Mouse (Mus musculus) CD4-positive, CD25-positive, alpha-beta regulatory T cell, adult 4 months (primary cell): Measurements from ENCODE around the gene Zfp934. TPM values are rescaled to one million over a fixed set of nuclear protein-coding genes. Genes with fewer than 3 reads are reported as not detected.
A peak's percentile ranks its signal among the peaks of the same experiment; 100 is the strongest.
"Not testable (repeated sequence)": the region's sequence is repeated elsewhere in the genome, so short reads cannot be mapped to it uniquely, and the experiment has no call there.

Experiments
- ATAC-seq: one replicate; pipeline ENCODE4 v1.8.0; 2017
- polyA plus RNA-seq, 2 experiments: library from polyadenylated mRNA; unstranded; fragments of 100-300 nt; shearing (Covaris generic); gene quantifications; one replicate each; pipeline ENCODE4 v1.2.1; 2017

Gene Zfp934
- 10 to 100 TPM; 10.4 to 11.3 TPM for polyA plus RNA-seq

DNA sequence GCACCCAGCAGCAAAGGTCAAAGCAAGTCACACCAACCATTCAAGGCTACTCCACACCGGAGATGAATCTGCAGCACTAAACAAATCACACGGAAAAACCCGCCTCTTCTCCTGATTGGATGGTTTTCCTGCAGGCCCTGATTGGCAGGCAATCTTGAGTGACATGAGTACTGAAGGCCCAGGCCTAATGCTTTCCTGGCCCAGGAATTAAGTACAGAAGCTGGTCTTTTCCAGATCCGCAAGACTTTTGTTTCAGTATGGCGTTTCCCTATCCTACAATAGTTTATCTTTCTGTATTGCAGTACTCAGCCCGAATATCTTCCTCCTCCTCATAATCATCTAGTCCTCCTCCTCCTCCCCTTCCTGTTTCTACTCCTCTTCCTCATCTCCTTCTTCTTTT lies at the start of gene Zfp934:
Gene Zfp934 (minus strand): TSS at position 101 of the 400 bp plus-strand sequence.
- not testable (repeated sequence) for ATAC-seq

DNA sequence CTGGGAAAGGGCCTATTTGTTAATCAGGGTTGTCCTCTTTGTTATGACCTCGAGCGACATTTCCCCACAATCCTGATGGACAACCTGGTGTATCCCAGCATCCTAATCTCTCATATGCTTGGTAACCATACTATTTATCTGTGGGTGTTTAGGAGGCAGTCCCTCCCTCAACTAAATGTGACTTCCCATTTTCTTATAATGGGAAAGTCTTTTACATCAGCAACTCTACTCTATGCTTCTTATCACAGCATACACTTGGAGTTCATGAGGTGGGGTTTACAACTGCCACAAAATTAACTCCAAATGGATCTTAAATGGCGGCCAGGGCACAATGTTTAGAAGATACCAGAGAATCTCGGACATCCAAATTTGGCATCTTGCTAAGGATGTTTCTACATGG lies 46.5 kb upstream of the Zfp934 start:
- not testable (repeated sequence) for ATAC-seq

DNA sequence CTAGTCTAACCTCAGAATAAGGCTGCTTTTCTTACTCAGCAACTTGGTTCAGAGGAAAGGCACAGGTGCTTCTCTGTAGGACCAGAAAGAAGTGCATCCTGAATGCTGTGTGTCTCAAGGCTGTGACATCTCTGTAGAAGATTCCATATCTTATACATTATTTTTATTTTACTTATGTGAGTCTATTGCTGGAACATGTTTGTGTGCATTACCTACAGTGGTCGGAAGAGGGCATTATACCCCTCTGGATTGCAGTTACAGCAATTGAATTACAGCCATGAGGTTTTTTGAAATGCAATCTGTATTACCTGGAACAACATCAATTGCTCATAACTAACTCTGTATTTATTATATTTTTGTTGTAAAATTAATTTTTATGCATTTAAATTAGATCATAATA lies 9.3 kb downstream of the Zfp934 start:
- not testable (repeated sequence) for ATAC-seq

DNA sequence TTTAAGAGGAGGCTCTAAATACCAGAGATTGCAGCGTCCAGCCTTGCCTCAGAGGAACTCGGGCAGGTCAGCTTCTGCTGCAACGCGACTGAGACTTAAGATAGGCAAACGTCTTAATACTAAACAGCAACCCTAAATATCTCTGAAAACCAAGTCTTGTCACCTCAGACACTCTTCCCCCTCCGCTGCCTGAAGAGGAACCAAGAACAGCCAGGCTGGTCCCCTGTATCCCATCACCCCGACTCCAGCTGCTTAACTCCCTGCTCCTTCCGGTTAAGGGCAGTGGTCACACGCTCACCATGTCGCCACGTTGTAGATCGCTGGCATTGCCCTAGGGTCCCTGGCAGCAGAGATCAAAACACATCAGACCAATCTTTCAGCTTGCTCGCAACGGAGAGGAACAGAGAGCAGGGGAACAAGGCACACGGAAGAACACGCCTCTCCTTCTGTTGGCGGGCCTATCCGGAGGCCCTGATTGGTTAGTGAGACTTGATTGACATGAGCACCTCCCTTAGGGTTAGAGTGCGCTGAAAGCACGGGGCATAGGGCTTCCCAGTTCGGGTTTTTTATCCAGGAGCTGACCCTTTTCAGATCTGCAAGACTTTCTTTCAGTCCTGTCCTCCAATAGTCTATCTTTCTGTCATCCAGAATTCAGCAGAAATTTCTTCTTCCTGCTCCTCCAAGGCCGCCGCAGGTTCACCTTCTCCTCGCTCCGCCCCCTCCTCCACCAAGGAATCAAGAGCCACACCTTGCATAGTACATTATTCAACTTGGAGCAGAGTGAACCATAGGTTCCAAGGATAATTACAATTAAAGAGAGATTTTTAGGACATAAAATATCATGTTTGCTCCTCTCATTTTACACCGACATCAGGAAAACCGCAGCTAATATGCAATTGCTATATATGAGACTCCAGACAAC lies 12.5 kb downstream of the Zfp934 start, which contains the start of gene Zfp935:
Gene Zfp935 (minus strand): TSS at position 323 of the 922 bp plus-strand sequence.
- ATAC-seq = peak; percentile 75

DNA sequence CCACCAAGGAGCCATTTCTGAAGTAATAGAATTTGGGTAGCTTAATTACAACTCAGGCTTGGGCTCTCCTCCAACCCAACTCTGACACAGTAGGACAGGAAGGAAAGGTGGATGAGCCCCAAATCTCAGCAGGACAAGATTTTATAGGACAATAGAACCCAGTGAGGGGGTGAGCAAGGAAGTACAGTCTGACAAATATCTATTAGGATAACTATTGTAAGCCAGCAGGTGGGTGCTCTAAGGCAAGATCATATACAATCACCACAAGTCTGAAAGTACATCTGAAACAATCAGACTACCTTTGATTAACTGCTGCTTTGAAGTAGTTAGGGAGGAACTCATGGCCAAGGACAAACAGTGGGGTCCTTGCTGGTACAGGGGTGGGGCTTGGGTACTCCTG lies 40.9 kb downstream of the Zfp934 start:
- ATAC-seq = not testable (repeated sequence)

DNA sequence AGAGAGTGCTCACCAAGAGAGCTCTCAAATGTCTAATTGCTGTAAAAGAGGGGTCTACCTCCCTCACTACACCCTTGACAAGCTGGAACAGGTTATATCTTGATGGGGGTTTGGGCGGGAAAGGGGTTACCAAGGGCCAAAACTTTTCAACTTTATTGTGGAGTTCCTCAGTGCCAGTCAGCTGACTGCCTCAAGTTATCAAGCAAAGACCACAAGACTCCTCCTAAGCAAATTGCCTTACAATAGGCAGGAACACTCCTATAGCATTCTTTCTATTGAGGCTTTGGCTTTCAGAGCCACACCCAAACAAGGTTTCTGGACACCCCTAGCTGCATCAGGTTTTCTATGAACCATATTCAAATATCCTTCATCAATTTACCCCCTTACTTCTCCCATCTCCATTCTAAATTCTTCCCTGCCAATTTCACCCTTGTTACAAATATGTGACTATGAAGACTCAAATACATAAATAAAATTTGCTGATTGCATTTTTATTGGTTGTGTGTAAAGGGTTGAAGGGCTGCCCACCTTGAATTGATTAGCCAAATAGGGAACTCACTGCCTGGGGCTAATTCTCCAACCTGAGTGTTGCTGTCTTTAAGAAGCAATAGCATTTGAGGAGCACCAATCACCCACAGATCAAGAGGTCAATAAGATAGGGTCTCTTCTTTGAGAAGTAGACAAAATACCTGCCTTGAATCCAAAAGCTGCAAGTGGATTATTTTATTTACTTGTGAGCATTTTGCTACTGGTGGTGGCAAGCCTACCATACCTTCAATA lies 60.2 kb downstream of the Zfp934 start:
- not testable (repeated sequence) for ATAC-seq

DNA sequence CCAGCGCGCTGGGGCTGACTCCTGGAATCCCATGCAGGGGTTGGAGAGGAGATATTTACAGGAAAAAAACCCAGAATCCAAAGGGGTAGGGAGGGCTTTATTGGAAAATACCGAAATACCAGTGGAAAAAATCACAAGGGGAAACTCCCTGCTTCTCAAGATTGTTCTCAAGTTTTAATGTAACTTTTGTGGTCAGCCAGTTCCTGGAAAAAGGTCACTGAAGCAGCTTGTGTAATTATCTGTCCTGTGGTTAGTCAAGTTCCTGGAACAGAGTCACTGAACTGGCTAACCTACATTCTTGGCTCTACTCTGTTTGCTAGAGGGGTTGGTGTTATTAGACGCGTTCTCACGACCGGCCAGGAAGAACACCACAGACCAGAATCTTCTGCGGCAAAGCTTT lies 98.3 kb downstream of the Zfp934 start:
- ATAC-seq = not testable (repeated sequence)

DNA sequence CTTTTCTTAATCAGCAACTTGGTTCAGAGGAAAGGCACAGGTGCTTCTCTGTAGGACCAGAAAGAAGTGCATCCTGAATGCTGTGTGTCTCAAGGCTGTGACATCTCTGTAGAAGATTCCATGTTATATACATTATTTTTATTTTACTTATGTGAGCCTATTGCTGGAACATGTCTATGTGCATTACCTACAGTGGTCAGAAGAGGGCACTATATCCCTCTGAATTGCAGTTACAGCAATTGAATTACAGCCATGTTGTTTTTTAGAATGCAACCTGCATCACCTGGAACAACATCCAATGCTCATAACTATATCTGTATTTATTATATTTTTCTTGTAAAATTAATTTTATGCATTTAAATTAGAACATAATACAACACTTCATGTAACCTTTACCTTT lies 101.1 kb downstream of the Zfp934 start:
- ATAC-seq = peak; percentile 46

DNA sequence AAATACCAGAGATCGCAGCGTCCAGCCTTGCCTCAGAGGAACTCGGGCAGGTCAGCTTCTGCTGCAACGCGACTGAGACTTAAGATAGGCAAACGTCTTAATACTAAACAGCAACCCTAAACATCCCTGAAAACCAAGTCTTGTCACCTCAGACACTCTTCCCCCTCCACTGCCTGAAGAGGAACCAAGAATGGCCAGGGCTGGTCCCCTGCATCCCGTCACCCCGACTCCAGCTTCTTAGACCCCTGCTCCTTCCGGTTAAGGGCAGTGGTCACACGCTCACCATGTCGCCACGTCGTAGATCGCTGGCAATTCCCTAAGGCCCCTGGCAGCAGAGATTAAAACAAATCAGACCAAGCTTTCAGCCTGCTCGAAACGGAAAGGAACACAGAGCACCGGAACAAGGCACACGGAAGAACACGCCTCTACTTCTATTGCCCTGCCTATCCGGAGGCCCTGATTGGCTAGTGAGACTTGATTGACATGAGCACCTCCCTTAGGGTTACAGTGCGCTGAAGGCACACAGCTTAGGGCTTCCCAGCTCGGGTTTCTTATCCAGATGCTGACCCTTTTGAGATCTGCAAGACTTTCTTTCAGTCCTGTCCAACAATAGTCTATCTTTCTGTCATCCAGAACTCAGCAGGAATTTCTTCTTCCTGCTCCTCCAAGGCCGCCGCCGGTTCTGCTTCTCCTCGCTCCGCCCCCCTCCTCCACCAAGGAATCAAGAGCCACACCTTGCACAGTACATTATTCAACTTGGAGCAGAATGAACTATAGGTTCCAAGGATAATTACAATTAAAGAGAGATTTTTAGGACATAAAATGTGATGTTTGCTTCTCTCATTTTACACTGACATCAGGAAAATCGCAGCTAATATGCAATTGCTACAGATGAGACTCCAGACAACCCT lies 104.3 kb downstream of the Zfp934 start, which contains the start of gene Gm49359:
Gene Gm49359 (minus strand): TSS at position 409 of the 911 bp plus-strand sequence.
- peak; percentile 100 for ATAC-seq

Other genes with a start within 250 kb of the Zfp934 start
- 1 to 10 TPM; 4.5 to 5.0 TPM for gene Gm3604, start 188.0 kb downstream of the Zfp934 start, polyA plus RNA-seq
- gene Gm49359, start 104.4 kb downstream of the Zfp934 start, polyA plus RNA-seq = 10 to 100 TPM; 18.6 to 19.0 TPM
- gene Zfp935, start 12.7 kb downstream of the Zfp934 start, polyA plus RNA-seq = not detected
- 1 to 10 TPM; 2.3 to 3.3 TPM for gene 6720489N17Rik, start 53.0 kb upstream of the Zfp934 start, polyA plus RNA-seq
- 10 to 100 TPM in 1 of 2 experiments, 1 to 10 TPM in 1; 9.4 to 12.7 TPM for gene Platr25, start 189.5 kb upstream of the Zfp934 start, polyA plus RNA-seq
- gene Gm5141, start 214.6 kb upstream of the Zfp934 start, polyA plus RNA-seq = 1 to 10 TPM; 4.1 to 7.4 TPM